Mouse (Mus musculus) stomach, postnatal 0 days (tissue): ENCODE data around the gene Col11a2.

Experiments
- CTCF ChIP-seq: IDR thresholded peaks from 2 replicates; pipeline ENCODE4 v1.5.1; 2016; ENCODE audit warnings: antibody characterized with exemption, low read depth, mild to moderate bottlenecking, moderate library complexity
- EP300 ChIP-seq: optimal IDR thresholded peaks from 2 replicates; pipeline ENCODE3; 2016; ENCODE audit warnings: antibody characterized with exemption

DNA sequence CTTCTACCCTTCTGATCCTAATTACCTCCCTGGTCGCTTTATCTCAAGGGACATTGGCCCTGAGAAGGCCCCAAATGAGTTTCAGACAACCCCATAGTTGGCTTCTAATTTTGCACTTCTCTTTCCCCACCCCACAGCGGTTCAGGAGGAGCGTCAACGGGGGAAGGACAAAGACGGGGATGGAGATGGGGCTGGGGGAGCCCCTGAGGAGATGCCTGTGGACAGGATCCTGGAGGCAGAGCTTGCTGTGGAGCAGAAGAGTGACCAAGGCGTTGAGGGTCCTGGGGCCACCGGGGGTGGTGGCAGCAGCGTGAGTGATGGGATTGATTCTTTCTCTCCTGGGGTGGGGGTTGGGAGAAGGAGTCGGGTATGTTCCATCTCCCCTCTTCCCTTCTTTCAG, 3.7 kb upstream of the Col11a2 start:
- TF ChIP-seq CTCF = no peak
- TF ChIP-seq EP300 = no peak
